Mouse (Mus musculus): ENCODE measurements around the gene Farp1. TPM values are rescaled to one million over a fixed set of nuclear protein-coding genes. Genes with fewer than 3 reads are reported as not detected.

Gene Farp1
- polyA plus RNA-seq, 1 experiment, result 29.2 TPM

DNA sequence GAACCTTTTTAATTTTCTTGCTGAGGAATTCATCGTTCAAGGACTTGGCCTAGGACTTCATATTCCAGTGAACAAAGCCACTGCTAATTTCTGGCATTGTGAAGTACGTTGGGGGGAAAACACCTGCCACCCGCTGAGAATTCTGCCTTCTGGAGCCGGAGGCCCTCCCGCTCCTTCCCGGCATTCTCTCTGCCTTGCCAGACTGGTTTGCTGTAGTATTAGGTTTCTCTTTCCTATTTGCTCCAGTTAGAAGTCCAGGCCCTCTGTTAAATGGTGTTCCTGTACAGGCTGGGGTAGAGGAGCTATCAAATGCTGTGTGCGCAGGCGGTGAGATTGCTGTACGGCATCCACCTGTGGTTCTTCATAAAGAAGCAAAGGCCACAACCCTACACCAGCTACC, 68.5 kb downstream of the Farp1 start:
- H3K4me1 ChIP-seq (ENCODE audit: control insufficient read depth, insufficient read depth, low read length), result peaks cover 10% of the 10 kb centered on the region
- H3K4me3 ChIP-seq (ENCODE audit: low read depth, low read length), result 0 out of 2 replicates have a peak overlapping the region, but pooled peaks have one; percentile 3
- H3K9me3 ChIP-seq (replicated peaks; ENCODE audit: control insufficient read depth, insufficient read depth, low read length, poor library complexity, severe bottlenecking), result no peaks in the 10 kb centered on the region
- H3K27me3 ChIP-seq (ENCODE audit: control insufficient read depth, insufficient read depth, low read length, poor library complexity, severe bottlenecking), result no peaks in the 10 kb centered on the region
- TF ChIP-seq CTCF (IDR thresholded peaks at IDR 0.05; ENCODE audit: low read depth, low read length) (no peak), POLR2A (IDR thresholded peaks at IDR 0.05; ENCODE audit: insufficient read depth, low read length) (no peak), EP300 (IDR thresholded peaks at IDR 0.05; ENCODE audit: insufficient read depth, low read depth, low read length) (peak; percentile 85)
- peak overlapping the region; percentile 73 for H3K27ac ChIP-seq (ENCODE audit: insufficient read depth, low read length)
- H3K9ac ChIP-seq (ENCODE audit: low read depth, poor library complexity, severe bottlenecking), result 0 out of 2 replicates have a peak overlapping the region, but pooled peaks have one; percentile 21
- H3K36me3 ChIP-seq (ENCODE audit: control insufficient read depth, insufficient read depth, low read length, poor library complexity, severe bottlenecking), result no peaks in the 10 kb centered on the region

DNA sequence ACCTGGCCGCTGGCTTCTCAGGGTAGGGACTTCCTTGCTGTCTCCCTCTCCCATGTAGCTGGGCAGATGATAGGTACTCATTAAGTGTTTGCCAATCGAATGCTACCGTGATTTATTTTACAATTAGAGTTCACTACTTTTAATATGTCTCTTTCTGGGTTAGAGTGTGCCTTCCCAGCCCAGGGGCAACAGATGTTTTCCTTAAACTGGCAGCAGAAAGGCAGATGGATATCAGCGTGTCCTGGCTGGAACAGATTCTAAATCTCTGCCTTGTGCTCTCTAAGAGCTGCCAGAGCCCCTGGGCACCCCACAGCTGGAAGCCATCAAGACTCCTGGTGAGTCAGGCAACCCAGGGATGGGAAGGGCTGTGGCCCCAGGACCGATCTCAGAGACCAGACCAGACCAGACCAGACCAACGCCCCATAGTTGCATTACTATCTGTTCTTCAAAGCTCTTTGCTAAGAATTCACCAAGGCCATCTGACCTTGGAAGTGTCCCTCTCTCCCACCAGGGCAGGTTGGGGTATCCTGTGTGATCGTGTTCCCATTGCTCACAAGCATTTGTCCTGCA, 69.8 kb downstream of the Farp1 start:
- TF ChIP-seq POLR2A (IDR thresholded peaks at IDR 0.05; ENCODE audit: insufficient read depth, low read length), result no peak
- TF ChIP-seq CTCF (IDR thresholded peaks at IDR 0.05; ENCODE audit: low read depth, low read length), result no peak
- peak; percentile 83 for TF ChIP-seq EP300 (IDR thresholded peaks at IDR 0.05; ENCODE audit: insufficient read depth, low read depth, low read length)
- Histone ChIP-seq H3K36me3 (ENCODE audit: control insufficient read depth, insufficient read depth, low read length, poor library complexity, severe bottlenecking) (no peaks in the 10 kb centered on the region), H3K9me3 (replicated peaks; ENCODE audit: control insufficient read depth, insufficient read depth, low read length, poor library complexity, severe bottlenecking) (no peaks in the 10 kb centered on the region), H3K4me3 (ENCODE audit: low read depth, low read length) (no peak overlapping the region), H3K4me1 (ENCODE audit: control insufficient read depth, insufficient read depth, low read length) (peaks cover 10% of the 10 kb centered on the region), H3K27ac (ENCODE audit: insufficient read depth, low read length) (peak overlapping the region; percentile 45; the same call in 1 of the 2 replicates), H3K27me3 (ENCODE audit: control insufficient read depth, insufficient read depth, low read length, poor library complexity, severe bottlenecking) (no peaks in the 10 kb centered on the region), H3K9ac (ENCODE audit: low read depth, poor library complexity, severe bottlenecking) (no peak overlapping the region)

DNA sequence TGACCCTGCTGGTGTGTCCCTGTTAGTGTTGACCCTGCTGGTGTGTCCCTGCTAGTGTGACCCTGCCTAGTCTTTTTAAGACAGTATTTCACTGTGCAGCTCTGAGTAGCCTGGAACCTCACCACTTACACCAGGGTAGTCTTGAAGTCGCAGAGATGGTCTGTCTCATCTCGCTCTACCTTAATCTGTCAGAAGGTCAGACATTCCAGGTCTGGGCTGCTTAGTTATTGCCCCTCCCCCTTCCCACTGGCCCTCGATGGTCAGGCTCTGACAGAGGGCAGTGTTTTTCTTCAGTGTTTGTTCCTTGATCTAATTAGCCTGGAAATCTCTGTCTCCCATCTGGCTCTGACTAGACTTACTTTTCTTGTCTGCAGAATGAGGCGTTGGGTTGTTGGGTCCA, 71.9 kb downstream of the Farp1 start:
- Histone ChIP-seq H3K4me1 (ENCODE audit: control insufficient read depth, insufficient read depth, low read length) (peaks cover 10% of the 10 kb centered on the region), H3K9ac (ENCODE audit: low read depth, poor library complexity, severe bottlenecking) (no peak overlapping the region), H3K4me3 (ENCODE audit: low read depth, low read length) (no peak overlapping the region), H3K27ac (ENCODE audit: insufficient read depth, low read length) (no peak overlapping the region), H3K36me3 (ENCODE audit: control insufficient read depth, insufficient read depth, low read length, poor library complexity, severe bottlenecking) (no peaks in the 10 kb centered on the region), H3K9me3 (replicated peaks; ENCODE audit: control insufficient read depth, insufficient read depth, low read length, poor library complexity, severe bottlenecking) (no peaks in the 10 kb centered on the region), H3K27me3 (ENCODE audit: control insufficient read depth, insufficient read depth, low read length, poor library complexity, severe bottlenecking) (no peaks in the 10 kb centered on the region)
- TF ChIP-seq EP300 (IDR thresholded peaks at IDR 0.05; ENCODE audit: insufficient read depth, low read depth, low read length) (no peak), CTCF (IDR thresholded peaks at IDR 0.05; ENCODE audit: low read depth, low read length) (no peak), POLR2A (IDR thresholded peaks at IDR 0.05; ENCODE audit: insufficient read depth, low read length) (no peak)

DNA sequence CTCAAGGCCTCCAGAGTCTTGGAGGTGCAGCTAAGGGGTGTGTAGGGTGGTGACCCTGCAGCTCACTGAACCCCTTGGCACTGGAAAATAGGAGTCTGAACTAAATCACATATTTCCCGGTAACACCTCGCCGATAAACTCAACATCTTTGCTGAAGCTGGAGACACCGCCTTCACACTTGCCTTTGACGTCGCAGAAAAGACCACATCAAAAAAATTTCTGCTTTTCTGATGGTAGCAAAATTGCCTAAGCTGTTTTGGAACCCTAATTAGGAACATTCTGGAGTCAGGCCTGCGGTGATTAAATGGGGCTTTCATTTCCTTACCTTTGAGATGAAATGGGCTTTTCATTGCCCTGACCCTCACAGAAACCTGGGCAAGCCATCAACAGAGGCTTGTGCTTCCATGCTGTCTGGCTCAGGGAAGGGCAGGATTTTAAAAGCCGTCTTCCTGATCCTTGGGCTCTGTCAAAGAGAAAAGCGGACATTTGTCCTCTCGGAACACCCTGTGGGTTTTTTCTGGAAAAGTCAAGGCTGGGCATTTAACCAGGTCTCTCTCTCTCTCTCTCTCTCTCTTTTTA, 72.8 kb downstream of the Farp1 start:
- Histone ChIP-seq H3K4me3 (ENCODE audit: low read depth, low read length) (no peak overlapping the region), H3K36me3 (ENCODE audit: control insufficient read depth, insufficient read depth, low read length, poor library complexity, severe bottlenecking) (no peaks in the 10 kb centered on the region), H3K4me1 (ENCODE audit: control insufficient read depth, insufficient read depth, low read length) (peaks cover 10% of the 10 kb centered on the region), H3K27ac (ENCODE audit: insufficient read depth, low read length) (no peak overlapping the region), H3K9me3 (replicated peaks; ENCODE audit: control insufficient read depth, insufficient read depth, low read length, poor library complexity, severe bottlenecking) (no peaks in the 10 kb centered on the region), H3K9ac (ENCODE audit: low read depth, poor library complexity, severe bottlenecking) (no peak overlapping the region), H3K27me3 (ENCODE audit: control insufficient read depth, insufficient read depth, low read length, poor library complexity, severe bottlenecking) (no peaks in the 10 kb centered on the region)
- TF ChIP-seq CTCF (IDR thresholded peaks at IDR 0.05; ENCODE audit: low read depth, low read length), result no peak
- TF ChIP-seq EP300 (IDR thresholded peaks at IDR 0.05; ENCODE audit: insufficient read depth, low read depth, low read length), result no peak
- TF ChIP-seq POLR2A (IDR thresholded peaks at IDR 0.05; ENCODE audit: insufficient read depth, low read length), result no peak

DNA sequence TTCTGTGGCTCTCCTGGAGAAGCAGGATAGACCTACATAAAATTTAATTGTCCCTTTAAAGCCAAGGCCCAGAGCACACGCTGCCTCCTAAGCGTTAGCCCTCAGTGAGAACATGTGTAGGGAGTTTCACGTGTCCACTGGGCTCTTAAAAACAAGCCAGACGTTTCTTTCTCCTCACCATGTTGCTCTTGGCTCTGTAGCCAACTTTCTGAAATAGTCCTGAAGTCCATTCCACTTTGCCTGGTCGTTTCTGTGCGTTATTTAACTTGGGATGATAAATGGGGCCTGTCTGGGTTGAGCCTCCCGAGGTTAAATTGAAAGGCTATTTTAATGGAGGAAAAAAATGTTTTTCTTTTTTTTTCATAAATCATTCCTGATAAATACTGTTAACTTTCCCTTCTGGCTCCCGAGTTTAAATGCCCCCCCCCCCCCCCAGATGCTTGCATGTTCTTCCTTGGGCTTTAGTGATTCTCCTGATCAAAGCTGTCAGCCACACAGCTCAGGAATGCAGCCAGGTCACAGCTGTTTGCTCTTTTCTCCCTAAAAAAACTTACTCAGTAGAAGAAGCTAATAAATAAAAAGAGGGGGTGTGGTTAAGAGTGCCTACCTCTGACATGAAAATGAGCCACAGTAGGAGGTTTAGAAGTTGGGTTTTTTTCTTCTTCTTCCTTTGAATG, 73.6 kb downstream of the Farp1 start:
- TF ChIP-seq CTCF (IDR thresholded peaks at IDR 0.05; ENCODE audit: low read depth, low read length) (no peak), POLR2A (IDR thresholded peaks at IDR 0.05; ENCODE audit: insufficient read depth, low read length) (no peak)
- peaks cover 10% of the 10 kb centered on the region for H3K4me1 ChIP-seq (ENCODE audit: control insufficient read depth, insufficient read depth, low read length)
- no peak overlapping the region for H3K4me3 ChIP-seq (ENCODE audit: low read depth, low read length)
- no peak overlapping the region for H3K9ac ChIP-seq (ENCODE audit: low read depth, poor library complexity, severe bottlenecking)
- no peaks in the 10 kb centered on the region for H3K27me3 ChIP-seq (ENCODE audit: control insufficient read depth, insufficient read depth, low read length, poor library complexity, severe bottlenecking)
- H3K27ac ChIP-seq (ENCODE audit: insufficient read depth, low read length), result no peak overlapping the region
- no peaks in the 10 kb centered on the region for H3K36me3 ChIP-seq (ENCODE audit: control insufficient read depth, insufficient read depth, low read length, poor library complexity, severe bottlenecking)
- no peaks in the 10 kb centered on the region for H3K9me3 ChIP-seq (replicated peaks; ENCODE audit: control insufficient read depth, insufficient read depth, low read length, poor library complexity, severe bottlenecking)

DNA sequence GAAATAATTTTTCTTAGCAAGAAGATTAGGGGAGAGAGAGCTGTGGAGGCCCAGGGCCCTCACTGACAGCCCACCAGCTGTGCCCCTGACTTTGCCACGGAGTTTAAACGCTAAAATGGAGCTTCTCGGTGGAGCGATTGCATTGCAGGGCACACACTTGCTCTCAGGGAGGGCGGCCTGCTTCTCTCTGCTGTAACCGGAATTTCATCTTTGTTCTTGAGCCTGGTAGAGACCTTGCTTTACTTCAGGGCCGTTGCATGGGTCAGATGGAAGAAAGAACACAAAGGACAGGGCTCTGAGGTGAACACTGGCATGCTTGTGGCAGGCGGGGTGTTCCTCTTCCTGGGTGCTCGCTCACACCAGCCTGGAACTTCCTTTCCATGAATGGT, 74.1 kb downstream of the Farp1 start:
- H3K4me1 ChIP-seq (ENCODE audit: control insufficient read depth, insufficient read depth, low read length), result peaks cover 10% of the 10 kb centered on the region
- no peaks in the 10 kb centered on the region for H3K36me3 ChIP-seq (ENCODE audit: control insufficient read depth, insufficient read depth, low read length, poor library complexity, severe bottlenecking)
- no peaks in the 10 kb centered on the region for H3K27me3 ChIP-seq (ENCODE audit: control insufficient read depth, insufficient read depth, low read length, poor library complexity, severe bottlenecking)
- H3K9me3 ChIP-seq (replicated peaks; ENCODE audit: control insufficient read depth, insufficient read depth, low read length, poor library complexity, severe bottlenecking), result no peaks in the 10 kb centered on the region
- TF ChIP-seq EP300 (IDR thresholded peaks at IDR 0.05; ENCODE audit: insufficient read depth, low read depth, low read length) (no peak), POLR2A (IDR thresholded peaks at IDR 0.05; ENCODE audit: insufficient read depth, low read length) (no peak), CTCF (IDR thresholded peaks at IDR 0.05; ENCODE audit: low read depth, low read length) (no peak)
- no peak overlapping the region for H3K4me3 ChIP-seq (ENCODE audit: low read depth, low read length)
- H3K9ac ChIP-seq (ENCODE audit: low read depth, poor library complexity, severe bottlenecking), result no peak overlapping the region
- no peak overlapping the region for H3K27ac ChIP-seq (ENCODE audit: insufficient read depth, low read length)
